Mouse (Mus musculus) stomach, postnatal 0 days (tissue): Measurements from ENCODE around the gene Crispld2.

ENCODE experiments used
- CTCF ChIP-seq: IDR thresholded peaks from 2 replicates; pipeline ENCODE4 v1.5.1; 2016; ENCODE audit warnings: antibody characterized with exemption, low read depth, mild to moderate bottlenecking, moderate library complexity
- EP300 ChIP-seq: optimal IDR thresholded peaks from 2 replicates; pipeline ENCODE3; 2016; ENCODE audit warnings: antibody characterized with exemption

- TF ChIP-seq CTCF (no peak), EP300 (no peak)
Observed at GRCm38 (mm10) chr8:120050376-120050775, 58.1 kb downstream of the Crispld2 start.
